Mouse (Mus musculus): ENCODE results near the gene Snrpa1. TPM values are rescaled to one million over a fixed set of nuclear protein-coding genes. Genes with fewer than 3 reads are reported as not detected.

Gene Snrpa1
- polyA plus RNA-seq, 1 experiment = 34.6 TPM

- H3K4me3 ChIP-seq (ENCODE audit: insufficient read depth, low read length) = no peak overlapping the region
- TF ChIP-seq POLR2A (IDR thresholded peaks at IDR 0.05; ENCODE audit: extremely low read depth, insufficient read depth, low read length) (no peak), CTCF (IDR thresholded peaks at IDR 0.05; ENCODE audit: extremely low read depth, insufficient read depth, low read length) (no peak)
- H3K27ac ChIP-seq (ENCODE audit: insufficient read depth, low read length) = no peak overlapping the region
- no peaks in the 10 kb centered on the region; the same call in 1 of the 2 replicates for H3K4me1 ChIP-seq (ENCODE audit: control insufficient read depth, insufficient read depth, low read length)
These were observed 35.3 kb downstream of the Snrpa1 start for GRCm38 (mm10) chr7:66094141-66094540.

- TF ChIP-seq CTCF (IDR thresholded peaks at IDR 0.05; ENCODE audit: extremely low read depth, insufficient read depth, low read length) = no peak
- no peak for TF ChIP-seq POLR2A (IDR thresholded peaks at IDR 0.05; ENCODE audit: extremely low read depth, insufficient read depth, low read length)
These were observed 40.0 kb downstream of the Snrpa1 start for GRCm38 (mm10) chr7:66098803-66099202.

GRCm38 (mm10) chr7:66101866-66102265, 43.1 kb downstream of the Snrpa1 start:
- Histone ChIP-seq H3K4me1 (ENCODE audit: control insufficient read depth, insufficient read depth, low read length) (no peaks in the 10 kb centered on the region), H3K4me3 (ENCODE audit: insufficient read depth, low read length) (no peak overlapping the region), H3K27ac (ENCODE audit: insufficient read depth, low read length) (no peak overlapping the region)
- TF ChIP-seq CTCF (IDR thresholded peaks at IDR 0.05; ENCODE audit: extremely low read depth, insufficient read depth, low read length) (peak; percentile 52), POLR2A (IDR thresholded peaks at IDR 0.05; ENCODE audit: extremely low read depth, insufficient read depth, low read length) (no peak)

More at GRCm38 (mm10) chr7:66098803-66099202, 40.0 kb downstream of the Snrpa1 start:
- Histone ChIP-seq H3K4me1 (ENCODE audit: control insufficient read depth, insufficient read depth, low read length) (no peaks in the 10 kb centered on the region; the same call in 1 of the 2 replicates), H3K4me3 (ENCODE audit: insufficient read depth, low read length) (no peak overlapping the region), H3K27ac (ENCODE audit: insufficient read depth, low read length) (no peak overlapping the region)

- Histone ChIP-seq H3K4me3 (ENCODE audit: insufficient read depth, low read length) (no peak overlapping the region), H3K27ac (ENCODE audit: insufficient read depth, low read length) (no peak overlapping the region), H3K4me1 (ENCODE audit: control insufficient read depth, insufficient read depth, low read length) (no peaks in the 10 kb centered on the region)
- TF ChIP-seq POLR2A (IDR thresholded peaks at IDR 0.05; ENCODE audit: extremely low read depth, insufficient read depth, low read length) (no peak), CTCF (IDR thresholded peaks at IDR 0.05; ENCODE audit: extremely low read depth, insufficient read depth, low read length) (no peak)
These were observed 45.7 kb downstream of the Snrpa1 start for GRCm38 (mm10) chr7:66104531-66104930.

GRCm38 (mm10) chr7:66105771-66106170, 47.0 kb downstream of the Snrpa1 start:
- H3K4me3 ChIP-seq (ENCODE audit: insufficient read depth, low read length) = no peak overlapping the region
- TF ChIP-seq POLR2A (IDR thresholded peaks at IDR 0.05; ENCODE audit: extremely low read depth, insufficient read depth, low read length) (no peak), CTCF (IDR thresholded peaks at IDR 0.05; ENCODE audit: extremely low read depth, insufficient read depth, low read length) (no peak)
- H3K27ac ChIP-seq (ENCODE audit: insufficient read depth, low read length) = no peak overlapping the region

GRCm38 (mm10) chr7:66106581-66107056, 47.8 kb downstream of the Snrpa1 start:
- TF ChIP-seq POLR2A (IDR thresholded peaks at IDR 0.05; ENCODE audit: extremely low read depth, insufficient read depth, low read length) (no peak), CTCF (IDR thresholded peaks at IDR 0.05; ENCODE audit: extremely low read depth, insufficient read depth, low read length) (no peak)
- peaks cover 1% of the 10 kb centered on the region; the same call in 1 of the 2 replicates for H3K4me1 ChIP-seq (ENCODE audit: control insufficient read depth, insufficient read depth, low read length)
- H3K27ac ChIP-seq (ENCODE audit: insufficient read depth, low read length) = no peak overlapping the region
- H3K4me3 ChIP-seq (ENCODE audit: insufficient read depth, low read length) = no peak overlapping the region

More at GRCm38 (mm10) chr7:66105771-66106170, 47.0 kb downstream of the Snrpa1 start:
- no peaks in the 10 kb centered on the region for H3K4me1 ChIP-seq (ENCODE audit: control insufficient read depth, insufficient read depth, low read length)

- TF ChIP-seq CTCF (IDR thresholded peaks at IDR 0.05; ENCODE audit: extremely low read depth, insufficient read depth, low read length) = no peak
- no peak for TF ChIP-seq POLR2A (IDR thresholded peaks at IDR 0.05; ENCODE audit: extremely low read depth, insufficient read depth, low read length)
- H3K27ac ChIP-seq (ENCODE audit: insufficient read depth, low read length) = no peak overlapping the region
These were observed 48.4 kb downstream of the Snrpa1 start for GRCm38 (mm10) chr7:66107206-66107605.

GRCm38 (mm10) chr7:66107930-66108329, 49.1 kb downstream of the Snrpa1 start:
- TF ChIP-seq CTCF (IDR thresholded peaks at IDR 0.05; ENCODE audit: extremely low read depth, insufficient read depth, low read length) (peak; percentile 41), POLR2A (IDR thresholded peaks at IDR 0.05; ENCODE audit: extremely low read depth, insufficient read depth, low read length) (no peak)
- Histone ChIP-seq H3K4me3 (ENCODE audit: insufficient read depth, low read length) (no peak overlapping the region), H3K4me1 (ENCODE audit: control insufficient read depth, insufficient read depth, low read length) (peaks cover 4% of the 10 kb centered on the region; the same call in 1 of the 2 replicates)

More at GRCm38 (mm10) chr7:66107206-66107605, 48.4 kb downstream of the Snrpa1 start:
- no peak overlapping the region for H3K4me3 ChIP-seq (ENCODE audit: insufficient read depth, low read length)
- H3K4me1 ChIP-seq (ENCODE audit: control insufficient read depth, insufficient read depth, low read length) = peaks cover 1% of the 10 kb centered on the region; the same call in 1 of the 2 replicates

GRCm38 (mm10) chr7:66108961-66109854, 50.4 kb downstream of the Snrpa1 start, which contains the start of gene Chsy1:
Gene Chsy1 (plus strand): TSS chr7:66109515.
- Histone ChIP-seq H3K4me1 (ENCODE audit: control insufficient read depth, insufficient read depth, low read length) (peaks cover 4% of the 10 kb centered on the region; the same call in 1 of the 2 replicates), H3K27ac (ENCODE audit: insufficient read depth, low read length) (peak within 1 kb of the TSS; percentile 95), H3K4me3 (ENCODE audit: insufficient read depth, low read length) (peak within 1 kb of the TSS; percentile 56)
- peak; percentile 76 for TF ChIP-seq POLR2A (IDR thresholded peaks at IDR 0.05; ENCODE audit: extremely low read depth, insufficient read depth, low read length)
- TF ChIP-seq CTCF (IDR thresholded peaks at IDR 0.05; ENCODE audit: extremely low read depth, insufficient read depth, low read length) = no peak

More at GRCm38 (mm10) chr7:66107930-66108329, 49.1 kb downstream of the Snrpa1 start:
- no peak overlapping the region for H3K27ac ChIP-seq (ENCODE audit: insufficient read depth, low read length)
